Mouse (Mus musculus) gastrocnemius, postnatal 4 days (tissue): ENCODE results near the gene Sec14l5. TPM values are rescaled to one million over a fixed set of nuclear protein-coding genes. Genes with fewer than 3 reads are reported as not detected.
A peak's percentile ranks its signal among the peaks of the same experiment; 100 is the strongest.
"Not testable (repeated sequence)": the region's sequence is repeated elsewhere in the genome, so short reads cannot be mapped to it uniquely, and the experiment has no call there.

Source experiments
- DNase-seq, 2 experiments: peaks; one replicate each; pipeline ENCODE4 v3.0.0; 2021 to 2022; ENCODE audit warnings: low spot score in 2 of 2, mixed read lengths in 2 of 2
- microRNA-seq: library from miRNA; unstranded; fragments of <30 nt; microRNA quantifications from one replicate; pipeline ENCODE4 v1.2.0, GENCODE M21; 2021
- total RNA-seq, 2 experiments: library from RNA; stranded (reverse); gene quantifications; 2 replicates each; pipeline ENCODE4 v1.2.3; 2021

Sec14l5 gene
- total RNA-seq, 2 experiments from 2014 or later, result 5.7 to 7.3 TPM

DNA sequence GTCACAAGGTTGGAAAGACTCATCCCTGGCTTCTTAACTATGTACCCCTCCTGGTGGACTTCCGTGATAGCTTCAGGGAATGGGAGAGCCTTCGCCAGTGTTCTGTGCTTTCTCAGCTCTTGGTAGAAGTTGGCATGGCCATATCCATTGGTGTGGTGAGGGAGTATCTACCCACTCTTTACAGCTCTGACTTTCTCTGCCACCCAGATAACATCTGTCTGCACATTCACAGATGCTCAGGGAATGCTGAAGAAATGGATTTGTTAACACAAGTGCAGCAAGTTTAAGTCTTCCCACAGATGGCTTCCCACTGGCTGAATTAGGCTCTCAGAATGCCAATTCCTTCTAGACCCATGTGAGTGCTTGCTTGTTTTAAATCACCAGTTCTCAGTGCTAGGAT is 67.2 kb downstream of the Sec14l5 start:
- DNase-seq, result no peak

GRCm38 (mm10) chr16:5216686-5217085 is 69.8 kb downstream of the Sec14l5 start:
- DNase-seq, result no peak

DNA sequence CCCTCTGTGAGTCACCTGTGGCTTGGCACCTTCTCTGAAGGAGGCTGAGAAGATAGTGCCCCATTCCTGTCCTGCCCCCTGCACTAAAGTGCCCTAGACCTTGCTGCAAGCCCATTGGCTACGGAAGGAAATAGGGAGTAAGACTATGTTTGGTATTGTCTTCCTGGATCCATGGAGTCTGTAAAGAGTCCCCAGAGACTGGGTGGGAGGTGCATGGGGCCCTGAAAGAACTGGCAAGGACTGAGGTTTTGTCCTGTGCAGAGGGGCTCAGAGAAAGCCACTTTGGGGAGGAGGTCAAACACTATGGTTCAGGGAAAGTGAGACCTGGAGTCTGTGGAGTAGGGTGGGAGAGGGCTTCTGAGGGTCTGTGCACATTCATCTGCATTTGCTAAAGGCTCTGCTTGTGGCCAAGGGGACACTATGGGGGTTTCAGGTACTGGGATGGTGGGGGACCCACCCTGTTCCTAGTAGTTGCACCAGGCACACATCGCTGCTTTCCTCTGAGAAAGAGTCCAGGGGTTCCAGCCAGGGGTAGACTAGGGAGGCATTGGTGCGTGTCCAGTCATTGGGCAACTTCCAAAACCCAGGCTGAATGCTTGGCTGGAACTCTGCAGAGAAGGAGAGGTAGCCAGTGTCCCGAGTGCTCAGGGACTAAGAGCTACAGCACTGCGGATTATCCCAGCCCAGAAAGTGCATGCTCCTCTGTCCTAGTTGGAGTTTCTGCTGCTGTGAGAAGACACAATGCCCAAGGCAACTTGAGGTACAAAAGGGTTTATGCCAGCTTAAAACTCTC is 70.6 kb downstream of the Sec14l5 start:
- no peak for DNase-seq

DNA sequence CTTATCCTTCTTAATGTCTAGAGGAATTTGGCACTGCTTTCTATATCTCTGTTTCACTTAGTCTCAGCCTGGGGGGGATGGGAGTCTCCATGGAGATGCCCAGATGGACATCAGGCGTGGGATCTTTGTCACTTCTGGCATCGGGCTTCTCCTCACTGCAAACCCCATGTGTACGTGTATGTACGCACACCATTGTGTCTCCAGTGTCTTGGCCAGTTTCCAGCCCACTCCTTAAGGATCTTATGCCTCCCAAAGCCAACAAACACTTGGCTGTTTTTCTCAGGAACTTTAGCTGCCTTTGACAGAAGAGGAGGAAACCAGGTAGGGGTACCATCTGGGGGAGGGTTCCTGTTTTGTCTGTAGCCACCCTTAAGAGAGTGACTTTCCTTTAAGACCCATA is 74.5 kb downstream of the Sec14l5 start:
- DNase-seq, result no peak

- DNase-seq, result no peak
Observed at GRCm38 (mm10) chr16:5222140-5222539, 75.2 kb downstream of the Sec14l5 start, which contains the start of gene AU021092. Gene AU021092, minus strand, starts transcription at chr16:5222299.

- DNase-seq, result not testable (repeated sequence)
Observed at GRCm38 (mm10) chr16:5226534-5226933, 79.6 kb downstream of the Sec14l5 start.

DNA sequence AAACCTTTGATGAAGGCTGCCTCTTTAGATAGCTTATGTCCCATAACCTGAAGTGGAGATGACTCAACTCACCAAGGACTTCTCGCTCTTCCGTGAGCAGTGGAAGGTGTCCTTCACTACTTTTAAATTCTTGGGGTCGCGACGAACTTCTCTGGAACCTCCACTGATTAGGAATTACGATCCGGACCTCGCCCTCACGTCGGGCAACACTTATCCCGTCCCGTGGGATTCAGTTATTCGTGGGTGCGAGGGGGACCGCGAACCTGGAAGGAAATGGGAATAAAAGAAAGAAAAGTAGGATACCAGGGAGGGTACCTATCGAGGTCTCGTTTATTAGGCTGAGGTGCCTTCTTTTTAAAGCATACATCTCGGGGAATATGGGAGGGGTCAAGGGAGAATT is 80.6 kb downstream of the Sec14l5 start:
- DNase-seq, result not testable (repeated sequence)

DNA sequence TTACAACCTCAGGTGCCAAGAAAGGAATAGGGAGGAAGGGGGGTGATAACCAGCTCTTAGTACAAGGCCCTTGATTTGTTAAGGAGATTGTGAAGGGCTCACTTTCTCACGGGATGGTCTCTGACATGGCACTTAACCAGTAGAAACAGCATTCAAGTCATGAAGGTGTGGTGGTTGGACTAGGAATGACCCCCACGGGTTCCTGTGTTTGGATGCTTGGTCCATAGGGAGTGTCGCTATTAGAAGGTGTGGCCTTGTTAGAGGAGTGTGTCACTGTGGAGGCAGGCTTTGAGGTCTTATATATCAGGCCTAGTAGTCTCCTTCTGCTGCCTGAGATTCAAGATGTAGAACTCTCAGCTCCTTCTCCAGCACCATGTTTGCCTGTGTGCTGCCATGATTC is 81.2 kb downstream of the Sec14l5 start:
- not testable (repeated sequence) for DNase-seq

DNA sequence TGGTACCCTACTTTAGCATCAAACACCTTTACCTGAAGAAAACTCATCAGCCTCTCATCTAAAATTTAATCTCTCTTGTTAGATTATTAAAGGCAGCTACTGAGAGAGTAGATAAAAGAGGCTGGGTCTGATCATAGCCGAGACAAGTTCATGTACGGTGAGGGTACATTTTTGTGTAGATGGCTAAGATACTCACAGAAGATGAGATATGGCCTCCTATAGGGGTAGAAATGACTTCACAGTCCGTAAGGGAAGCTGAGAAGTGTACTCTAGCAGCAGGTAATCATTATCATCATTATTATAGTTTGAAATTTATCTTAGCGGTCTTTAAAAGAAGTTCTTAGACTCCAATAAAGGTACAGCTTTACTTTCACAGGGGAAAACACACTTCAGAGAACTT is 86.1 kb downstream of the Sec14l5 start:
- DNase-seq, result no peak

DNA sequence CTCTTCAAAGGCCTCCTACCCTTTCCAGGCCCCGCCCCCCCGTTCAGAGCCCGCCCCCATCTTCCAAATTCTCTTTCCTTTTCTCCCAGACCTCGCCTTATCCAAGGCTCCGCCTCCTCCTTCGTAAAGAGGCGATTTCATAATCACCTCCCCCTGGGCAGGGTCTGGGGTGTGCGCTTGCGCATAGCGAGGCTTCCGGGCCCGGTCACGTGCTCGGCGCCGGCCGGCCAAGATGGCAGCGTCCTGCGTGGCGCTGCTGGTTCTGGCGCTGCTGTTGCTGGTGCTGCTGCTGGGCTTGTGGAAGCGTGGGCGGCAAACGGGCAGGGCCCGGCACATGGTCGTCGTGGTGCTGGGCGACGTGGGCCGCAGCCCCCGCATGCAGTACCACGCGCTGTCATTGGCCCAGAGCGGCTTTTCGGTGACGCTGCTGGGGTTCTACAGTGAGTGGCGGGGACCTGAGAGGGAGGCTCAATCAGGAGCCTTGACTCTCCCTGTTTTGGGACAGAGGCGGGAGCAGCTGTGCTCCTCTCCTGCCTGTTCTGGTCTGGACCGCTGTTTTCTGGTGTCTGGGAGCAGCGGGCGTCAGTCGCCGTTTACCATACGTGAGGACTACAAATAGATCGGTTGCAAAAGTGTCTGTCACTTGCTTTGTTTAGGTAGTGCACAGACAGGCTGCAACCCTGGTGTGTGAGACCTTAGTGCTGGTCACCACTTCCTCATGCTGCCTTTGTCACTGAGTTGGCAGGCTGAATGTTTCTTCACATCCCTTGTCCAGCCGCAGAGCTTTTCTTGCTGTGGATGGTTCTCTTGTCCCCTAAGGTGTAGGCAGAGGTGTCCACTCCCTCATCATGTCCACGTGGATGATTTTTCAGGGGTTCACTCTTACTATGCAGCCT is 86.8 kb downstream of the Sec14l5 start, which contains the start of gene Alg1:
Alg1 (plus strand) TSS at position 204 of the 896 bp plus-strand sequence.
- DNase-seq, result peak; percentile 94 to 95

Small RNA genes lying within 50 kb of the gene (microRNA-seq; reads per million reads assigned to microRNA genes)
- not detected for gene Gm23689
- not detected for gene Gm26095
- gene Mir6364, result not detected

Other genes starting within 250 kb of the Sec14l5 start
- 10 to 100 TPM; 51.5 to 57.6 TPM for gene Nudt16l1, start 208.3 kb upstream of the Sec14l5 start, total RNA-seq
- 10 to 100 TPM; 25.9 to 27.9 TPM for gene Anks3, start 182.9 kb upstream of the Sec14l5 start, total RNA-seq
- not detected for gene Sept12, start 149.3 kb upstream of the Sec14l5 start, total RNA-seq
- not detected for gene Smim22, start 139.8 kb upstream of the Sec14l5 start, total RNA-seq
- gene Rogdi, start 133.6 kb upstream of the Sec14l5 start, total RNA-seq, result 10 to 100 TPM; 15.8 to 19.1 TPM
- gene Glyr1, start 97.2 kb upstream of the Sec14l5 start, total RNA-seq, result 10 to 100 TPM; 57.2 to 65.9 TPM
- gene Ubn1, start 97.1 kb upstream of the Sec14l5 start, total RNA-seq, result 10 to 100 TPM; 39.5 to 42.2 TPM
- gene Ppl, start 14.7 kb upstream of the Sec14l5 start, total RNA-seq, result under 1 TPM; 0.42 to 0.44 TPM
- gene Nagpa, start 56.9 kb downstream of the Sec14l5 start, total RNA-seq, result 10 to 100 TPM in 1 of 2 experiments, 1 to 10 TPM in 1; 7.6 to 10.5 TPM
- gene AU021092, start 75.2 kb downstream of the Sec14l5 start, total RNA-seq, result 1 to 10 TPM; 8.1 to 8.2 TPM
- 10 to 100 TPM; 17.0 to 17.6 TPM for gene Alg1, start 86.5 kb downstream of the Sec14l5 start, total RNA-seq
- gene Eef2kmt, start 108.9 kb downstream of the Sec14l5 start, total RNA-seq, result 10 to 100 TPM; 17.1 to 18.1 TPM